Mouse (Mus musculus) CH12.LX (cell line): ENCODE results near the gene Stpg1. TPM values are rescaled to one million over a fixed set of nuclear protein-coding genes. Genes with fewer than 3 reads are reported as not detected.

Experiments
- DNase-seq: peaks from one replicate; pipeline ENCODE4 v3.0.0-alpha.2; 2013; ENCODE audit errors: extremely low read depth
- H3K27ac ChIP-seq: 2 replicates; pipeline ENCODE4 v1.5.1; 2012; ENCODE audit warnings: low read depth, mild to moderate bottlenecking, control low read depth, moderate library complexity; ENCODE audit not compliant: insufficient read depth
- H3K27me3 ChIP-seq: replicated peaks from 2 replicates; pipeline ENCODE3; 2012; ENCODE audit warnings: inconsistent platforms
- H3K36me3 ChIP-seq, 2 experiments: replicated peaks in 1 of 2; 2 replicates each; pipeline versions ENCODE3 to v1.6.1; 2012; ENCODE audit warnings: inconsistent platforms in 1 of 2, low read length in 1 of 2, mild to moderate bottlenecking in 1 of 2, mixed read lengths in 1 of 2, moderate library complexity in 1 of 2; ENCODE audit not compliant: control insufficient read depth in 1 of 2, insufficient read depth in 1 of 2
- H3K4me1 ChIP-seq, 2 experiments: 2 replicates each; pipeline ENCODE4 v1.6.1; 2012; ENCODE audit warnings: inconsistent platforms in 1 of 2, moderate library complexity in 1 of 2; ENCODE audit not compliant: insufficient read depth in 2 of 2, control insufficient read depth in 1 of 2
- H3K4me2 ChIP-seq: 2 replicates; pipeline ENCODE4 v1.6.1; 2012; ENCODE audit warnings: low read depth, mild to moderate bottlenecking, control low read depth; ENCODE audit not compliant: poor library complexity, insufficient read depth, severe bottlenecking
- H3K4me3 ChIP-seq, 3 experiments: fragments of 150-350 bp in 1 of 3; sonication (generic) in 1 of 3; replicated peaks in 1 of 3; 2 replicates each; pipeline versions ENCODE3 to v1.5.1; 2011 to 2012; ENCODE audit warnings: low read depth in 2 of 3, low read length in 2 of 3, mild to moderate bottlenecking in 2 of 3, moderate library complexity in 2 of 3, control low read depth in 1 of 3, improper control_type of control experiment in 1 of 3, inconsistent platforms in 1 of 3, mixed read lengths in 1 of 3; ENCODE audit not compliant: poor library complexity in 1 of 3
- H3K79me2 ChIP-seq: replicated peaks from 2 replicates; pipeline ENCODE4 v1.6.1; 2012; ENCODE audit warnings: mild to moderate bottlenecking, moderate library complexity; ENCODE audit not compliant: control insufficient read depth, poor library complexity, insufficient read depth, severe bottlenecking; ENCODE audit errors: extremely low read depth
- H3K9ac ChIP-seq: 2 replicates; pipeline ENCODE4 v1.6.1; 2012; ENCODE audit warnings: low read depth, mild to moderate bottlenecking, control low read depth, moderate library complexity; ENCODE audit not compliant: insufficient read depth
- H3K9me3 ChIP-seq: replicated peaks from 2 replicates; pipeline ENCODE3; 2012; ENCODE audit warnings: low read length, inconsistent platforms, mixed read lengths
- BHLHE40 ChIP-seq: IDR thresholded peaks from 2 replicates; pipeline ENCODE4 v1.6.1; 2011; ENCODE audit warnings: mild to moderate bottlenecking, low read depth, low read length, improper control_type of control experiment
- ELF1 ChIP-seq: IDR thresholded peaks from 2 replicates; pipeline ENCODE4 v1.6.1; 2014; ENCODE audit warnings: low read depth, mild to moderate bottlenecking, inconsistent platforms, low read length, improper control_type of control experiment
- EP300 ChIP-seq: IDR thresholded peaks from 2 replicates; pipeline ENCODE4 v1.6.1; 2011; ENCODE audit warnings: low read length, improper control_type of control experiment
- ETS1 ChIP-seq: conservative IDR thresholded peaks from 2 replicates; pipeline ENCODE4 v1.6.1; 2012; ENCODE audit warnings: low read depth, mild to moderate bottlenecking, inconsistent platforms, low read length, improper control_type of control experiment, moderate library complexity
- IRF4 ChIP-seq: IDR thresholded peaks from 2 replicates; pipeline ENCODE4 v1.6.1; 2014; ENCODE audit warnings: low read depth, mild to moderate bottlenecking, inconsistent platforms, low read length, improper control_type of control experiment
- JUN ChIP-seq: IDR thresholded peaks from 2 replicates; pipeline ENCODE4 v1.6.1; 2011; ENCODE audit warnings: low read depth, mild to moderate bottlenecking, low read length, improper control_type of control experiment, moderate library complexity; ENCODE audit not compliant: insufficient read depth
- KAT2A ChIP-seq: IDR thresholded peaks from 2 replicates; pipeline ENCODE4 v1.6.1; 2012; ENCODE audit warnings: low read length, improper control_type of control experiment, inconsistent platforms; ENCODE audit not compliant: insufficient replicate concordance
- MXI1 ChIP-seq: IDR thresholded peaks from 2 replicates; pipeline ENCODE4 v1.6.1; 2011; ENCODE audit warnings: mild to moderate bottlenecking, low read depth, low read length, improper control_type of control experiment
- MYC ChIP-seq: IDR thresholded peaks from 2 replicates; pipeline ENCODE4 v1.6.1; 2011; ENCODE audit warnings: low read depth, mild to moderate bottlenecking, improper control_type of control experiment, low read length
- PAX5 ChIP-seq: IDR thresholded peaks from 2 replicates; pipeline ENCODE4 v1.6.1; 2012; ENCODE audit warnings: low read length, inconsistent platforms, mixed read lengths
- RCOR1 ChIP-seq: conservative IDR thresholded peaks from 2 replicates; pipeline ENCODE4 v1.6.1; 2012; ENCODE audit warnings: low read depth, mild to moderate bottlenecking, inconsistent platforms, low read length, improper control_type of control experiment
- SIN3A ChIP-seq: IDR thresholded peaks from 2 replicates; pipeline ENCODE4 v1.6.1; 2012; ENCODE audit warnings: low read length, improper control_type of control experiment, inconsistent platforms
- TCF12 ChIP-seq: IDR thresholded peaks from 2 replicates; pipeline ENCODE4 v1.6.1; 2014; ENCODE audit warnings: low read depth, mild to moderate bottlenecking, inconsistent platforms, low read length, improper control_type of control experiment
- USF2 ChIP-seq: conservative IDR thresholded peaks from 2 replicates; pipeline ENCODE4 v1.6.1; 2011; ENCODE audit warnings: low read depth, low read length, improper control_type of control experiment
- dilution Hi-C: fragments of 300-500 bp; cut with MboI; formaldehyde crosslinking; loops from 2 replicates; pipeline ENCODE4 v1.14.3; 2020; ENCODE audit warnings: low sequenced_read_pairs; ENCODE audit not compliant: extremely low pct_unique_long_range_greater_than_20kb, extremely low pct_ligation_motif_present
- in situ Hi-C: fragments of 300-500 bp; cut with MboI; formaldehyde crosslinking; loops from 3 replicates; pipeline ENCODE4 v1.14.3; 2019; ENCODE audit warnings: low sequenced_read_pairs, low pct_ligation_motif_present, low pct_unique_long_range_greater_than_20kb, mixed read lengths
- polyA plus RNA-seq: library from polyadenylated mRNA; unstranded; fragments of >175 nt; gene quantifications from 2 replicates; pipeline ENCODE4 v1.2.1, GENCODE M21; 2012; ENCODE audit warnings: low read depth; ENCODE audit not compliant: insufficient read length
- total RNA-seq, 2 experiments: library from RNA; depleted of rRNA; stranded (reverse); fragments of 300-350 nt in 1 of 2; fragments of >200 nt in 1 of 2; gene quantifications; 2 replicates each; pipeline ENCODE4 v1.2.3; 2012 to 2014

Stpg1 gene
- total and polyA plus RNA-seq, 3 experiments = not detected

GRCm38 (mm10) chr4:135493271-135493670 lies 1.3 kb upstream of the Stpg1 start:
- H3K27me3 ChIP-seq = no peaks in the 10 kb centered on the region
- DNase-seq = no peak
- H3K4me1 ChIP-seq = peaks cover 8 to 18% of the 10 kb centered on the region in 2 experiments
- H3K4me3 ChIP-seq = peak overlapping the region; percentile 71 to 98 (median 87)
- H3K36me3 ChIP-seq = peaks cover 18 to 37% of the 10 kb centered on the region in 2 experiments
- H3K4me2 ChIP-seq = peak overlapping the region; percentile 81
- H3K9me3 ChIP-seq = no peaks in the 10 kb centered on the region
- peak overlapping the region; percentile 51; the same call in 1 of the 2 replicates for H3K9ac ChIP-seq
- TF ChIP-seq BHLHE40 (no peak), EP300 (no peak), IRF4 (no peak), USF2 (no peak), JUN (no peak), TCF12 (0 out of 2 replicates have a peak, but pooled peaks have one; percentile 5), ETS1 (no peak), PAX5 (no peak), KAT2A (no peak)
- H3K79me2 ChIP-seq = no peaks in the 10 kb centered on the region
- in situ Hi-C loops = loop anchor here (5.0 to 10.0 kb wide), 2 partner anchors 41 to 108 kb away; no protein-coding TSS in a partner anchor
- H3K27ac ChIP-seq = no peak overlapping the region
- dilution Hi-C loops = no loop called here

DNA sequence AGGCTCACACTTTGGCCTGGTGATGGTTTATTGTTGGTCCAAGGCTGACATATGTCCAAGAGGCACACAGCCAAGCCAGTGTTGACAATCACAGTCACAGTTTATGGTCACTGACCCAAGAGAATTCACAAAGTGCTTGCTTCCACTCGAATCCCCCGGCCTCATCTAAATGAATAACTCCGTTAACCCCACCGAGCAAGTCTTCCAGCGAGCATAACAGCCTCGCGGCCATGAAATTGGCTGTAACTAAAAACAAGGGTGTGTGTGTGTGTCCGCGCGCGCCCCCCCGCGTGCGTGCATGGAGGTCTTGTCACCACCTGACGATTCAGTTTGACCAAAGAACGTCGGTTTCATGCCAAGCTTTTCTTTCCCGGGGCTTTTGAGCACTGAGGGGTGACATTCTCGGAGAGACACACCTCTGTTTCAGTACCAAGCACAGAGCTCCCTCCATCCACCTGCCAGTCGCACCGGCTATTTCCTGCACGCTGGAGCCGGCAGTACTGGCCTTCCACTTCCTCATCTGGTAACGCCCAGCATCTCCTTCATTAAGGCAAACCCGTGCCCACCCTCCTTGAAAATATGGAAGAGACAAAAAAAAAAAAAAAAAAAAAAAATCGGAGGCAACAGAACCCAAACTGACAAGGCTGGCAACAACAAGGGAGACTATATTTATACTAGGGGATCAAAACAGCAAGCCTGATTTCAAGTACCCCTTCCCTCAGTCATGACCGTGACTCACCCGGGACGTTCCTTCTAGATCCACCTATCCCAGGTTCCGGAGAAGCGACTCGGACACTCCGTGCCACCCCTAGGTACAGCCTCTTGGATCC lies 684 bp upstream of the Stpg1 start:
- Histone ChIP-seq H3K27ac (no peak overlapping the region), H3K9me3 (no peaks in the 10 kb centered on the region), H3K36me3 (peaks cover 18 to 31% of the 10 kb centered on the region in 2 experiments), H3K9ac (peak overlapping the region; percentile 51; the same call in 1 of the 2 replicates), H3K4me1 (peaks cover 11 to 23% of the 10 kb centered on the region in 2 experiments), H3K4me3 (peak overlapping the region; percentile 71 to 98 (median 87)), H3K79me2 (no peaks in the 10 kb centered on the region), H3K27me3 (no peaks in the 10 kb centered on the region), H3K4me2 (peak overlapping the region; percentile 81)
- DNase-seq = peak; percentile 28
- TF ChIP-seq MXI1 (peak; percentile 58; the same call in 1 of the 2 replicates), SIN3A (peak; percentile 68), TCF12 (0 out of 2 replicates have a peak, but pooled peaks have one; percentile 10), MYC (no peak), RCOR1 (0 out of 2 replicates have a peak, but pooled peaks have one; percentile 43), BHLHE40 (no peak), ELF1 (0 out of 2 replicates have a peak, but pooled peaks have one; percentile 51)
- in situ Hi-C loops = loop anchor here (5.0 to 10.0 kb wide), 2 partner anchors 42 to 109 kb away; no protein-coding TSS in a partner anchor
- dilution Hi-C loops = no loop called here
